Mouse (Mus musculus): Measurements from ENCODE around the gene Csf3r.
A peak's percentile ranks its signal among the peaks of the same experiment; 100 is the strongest.

GRCm38 (mm10) chr4:126046851-126047585 is 22.7 kb downstream of the Csf3r start, which contains the start of gene Mrps15:
- peak; percentile 63 to 69; a peak in 3 of 4 replicates for TF ChIP-seq POLR2A (IDR thresholded peaks at IDR 0.05; ENCODE audit: control insufficient read depth in 1 of 2, insufficient read depth in 1 of 2, low read depth in 1 of 2, low read length in 2 of 2, poor library complexity in 1 of 2)
- TF ChIP-seq USF2 (IDR thresholded peaks at IDR 0.05; ENCODE audit: borderline replicate concordance in 1 of 2, insufficient read depth in 1 of 2, low read depth in 1 of 2, low read length in 2 of 2): no peak
- TF ChIP-seq MAX (IDR thresholded peaks at IDR 0.05; ENCODE audit: low read length): peak; percentile 81
- TF ChIP-seq EP300 (IDR thresholded peaks at IDR 0.05; ENCODE audit: low read depth in 1 of 2, low read length in 2 of 2): no peak
- TF ChIP-seq MYC (IDR thresholded peaks at IDR 0.05; ENCODE audit: low read depth, low read length): no peak
- TF ChIP-seq JUND (IDR thresholded peaks at IDR 0.05; ENCODE audit: low read depth, low read length): no peak
- peak; percentile 74 for TF ChIP-seq NELFE (IDR thresholded peaks at IDR 0.05; ENCODE audit: low read depth, low read length)
- peak; percentile 97 for TF ChIP-seq SIN3A (IDR thresholded peaks at IDR 0.05; ENCODE audit: low read length)
- no peak for TF ChIP-seq ZMIZ1 (IDR thresholded peaks at IDR 0.05; ENCODE audit: low read depth, low read length)
- TF ChIP-seq TBP (IDR thresholded peaks at IDR 0.05; ENCODE audit: low read depth, low read length): no peak
- no peak for TF ChIP-seq POLR2AphosphoS5 (IDR thresholded peaks at IDR 0.05; ENCODE audit: borderline replicate concordance, low read depth, low read length)

All from MEL (cell line).